Mouse (Mus musculus): ENCODE measurements around the gene Neu3. TPM values are rescaled to one million over a fixed set of nuclear protein-coding genes. Genes with fewer than 3 reads are reported as not detected.

Neu3 gene
- polyA plus RNA-seq (2014; fragmentation: Illumina TruSeq; extraction: RNeasy Lipid Tissue Mini Kit (QIAGEN cat#74804); ENCODE audit: low read depth, low replicate concordance): 1.3 TPM

DNA sequence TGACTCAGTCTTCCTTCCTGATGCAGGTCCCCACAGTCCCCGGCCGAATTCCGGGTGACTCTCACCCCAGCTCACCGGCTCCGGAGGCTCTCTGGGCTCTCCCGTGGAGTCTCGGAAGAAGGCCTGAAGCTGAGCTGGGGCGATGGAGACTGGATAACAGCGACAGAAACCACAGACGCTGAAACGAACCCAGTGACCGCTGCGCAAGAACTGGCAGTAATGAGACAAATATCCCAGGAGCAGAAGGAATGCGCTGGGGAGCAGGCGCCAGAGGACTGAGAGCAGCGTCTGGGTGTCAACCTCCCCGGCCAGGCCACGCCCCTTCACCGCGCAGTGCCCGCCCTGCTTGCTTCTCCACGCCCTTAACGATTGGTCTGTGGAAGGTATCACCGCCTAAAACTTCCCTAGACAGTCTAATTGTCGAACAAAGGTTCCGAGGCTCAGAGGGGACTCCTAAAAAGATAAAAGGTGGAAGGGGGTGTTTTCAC lies at the start of gene Neu3:
Neu3 (minus strand) TSS at position 335 of the 488 bp plus-strand sequence.

DNA sequence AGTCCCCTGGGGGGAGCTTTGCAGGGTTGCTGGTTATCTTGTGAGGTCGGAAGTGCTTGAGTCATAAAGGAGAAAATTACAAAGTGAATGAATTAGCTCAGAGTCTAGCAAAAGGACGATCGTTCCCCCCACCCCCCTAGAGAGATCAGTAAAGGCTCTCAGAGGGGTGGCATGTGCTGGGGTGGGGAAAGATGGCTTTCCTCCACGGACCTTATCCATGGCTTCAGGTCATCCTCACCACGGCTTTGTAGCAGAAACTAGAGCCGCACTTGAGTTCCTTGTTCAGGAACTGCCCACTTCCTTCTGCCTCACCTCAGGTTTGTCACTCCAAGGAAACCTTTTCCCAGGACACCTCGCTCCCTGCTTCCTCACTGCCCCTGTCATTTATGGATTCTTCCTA lies 35.1 kb upstream of the Neu3 start, which contains the start of gene Spcs2:
Spcs2 (minus strand) TSS at position 101 of the 400 bp plus-strand sequence.

DNA sequence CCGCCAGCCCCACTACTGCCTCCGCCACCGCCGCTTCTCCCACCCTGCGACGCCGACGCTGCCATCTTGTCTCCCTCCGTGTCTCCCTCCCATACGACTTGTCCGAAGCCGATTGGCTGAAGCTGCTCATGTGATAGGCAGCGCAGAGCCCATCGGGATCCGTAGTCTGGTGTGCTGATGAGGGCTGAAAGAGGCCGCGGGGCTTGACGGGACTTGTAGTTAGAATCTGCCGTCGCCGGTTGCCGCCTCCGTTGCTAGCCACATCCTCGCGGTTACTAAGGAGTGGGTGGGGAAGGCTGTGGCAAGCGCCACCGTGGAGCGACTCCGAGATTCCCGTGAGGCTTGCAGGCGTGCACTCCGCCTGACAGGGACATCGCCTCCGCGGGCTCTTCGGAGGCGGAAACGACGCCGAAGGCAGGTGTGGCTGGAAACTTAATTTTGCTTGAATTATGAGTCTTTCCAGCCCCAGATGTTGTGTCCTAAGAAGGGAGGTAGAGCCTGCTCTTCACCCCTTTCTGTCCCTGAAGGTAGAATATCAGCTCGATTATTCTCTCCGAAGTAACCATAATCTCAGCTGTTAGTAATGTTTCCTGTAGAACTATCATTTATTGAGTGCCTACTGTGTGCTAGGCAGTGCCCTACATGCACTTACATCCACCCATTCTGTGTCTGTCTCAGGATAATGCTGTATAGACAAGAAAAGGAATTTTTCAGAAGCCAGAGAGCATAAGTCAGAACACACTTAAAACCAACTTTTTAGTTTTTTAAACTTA lies 30.8 kb upstream of the Neu3 start, which contains the start of gene Xrra1:
Xrra1 (plus strand) TSS at position 304 of the 773 bp plus-strand sequence.

DNA sequence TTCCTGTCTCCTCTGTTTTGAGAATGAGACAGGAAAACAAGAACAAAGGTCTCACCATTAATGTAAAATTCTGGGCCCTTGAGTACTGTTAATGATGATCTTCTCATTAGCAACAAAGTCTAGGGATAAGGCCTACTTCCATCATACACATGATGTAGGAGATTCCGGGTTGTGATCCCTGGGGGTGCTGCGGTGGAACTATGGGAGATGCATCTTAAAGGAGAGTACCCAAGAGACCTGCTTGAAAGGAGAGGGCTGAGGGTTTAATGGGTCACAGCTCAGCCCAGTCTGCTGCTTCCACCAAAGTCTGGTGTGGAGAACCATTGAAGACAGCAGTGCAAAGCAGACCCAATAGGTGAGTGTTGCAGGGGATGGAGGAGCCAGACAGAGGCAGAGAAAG lies 65.0 kb downstream of the Neu3 start, which contains the start of gene Olfr521:
Olfr521 (plus strand) TSS at position 301 of the 400 bp plus-strand sequence.

Other genes starting within 250 kb of the Neu3 start
- gene Tpbgl, start 201.3 kb downstream of the Neu3 start, polyA plus RNA-seq (2014; fragmentation: Illumina TruSeq; extraction: RNeasy Lipid Tissue Mini Kit (QIAGEN cat#74804); ENCODE audit: low read depth, low replicate concordance): 4.2 TPM
- gene Slco2b1, start 117.1 kb downstream of the Neu3 start, polyA plus RNA-seq (2014; fragmentation: Illumina TruSeq; extraction: RNeasy Lipid Tissue Mini Kit (QIAGEN cat#74804); ENCODE audit: low read depth, low replicate concordance): 54.1 TPM
- gene Olfr520, start 98.1 kb downstream of the Neu3 start, polyA plus RNA-seq (2014; fragmentation: Illumina TruSeq; extraction: RNeasy Lipid Tissue Mini Kit (QIAGEN cat#74804); ENCODE audit: low read depth, low replicate concordance): not detected
- not detected for gene Olfr521, start 64.9 kb downstream of the Neu3 start, polyA plus RNA-seq (2014; fragmentation: Illumina TruSeq; extraction: RNeasy Lipid Tissue Mini Kit (QIAGEN cat#74804); ENCODE audit: low read depth, low replicate concordance)
- not detected for gene Xrra1, start 30.7 kb upstream of the Neu3 start, polyA plus RNA-seq (2014; fragmentation: Illumina TruSeq; extraction: RNeasy Lipid Tissue Mini Kit (QIAGEN cat#74804); ENCODE audit: low read depth, low replicate concordance)
- gene Spcs2, start 35.0 kb upstream of the Neu3 start, polyA plus RNA-seq (2014; fragmentation: Illumina TruSeq; extraction: RNeasy Lipid Tissue Mini Kit (QIAGEN cat#74804); ENCODE audit: low read depth, low replicate concordance): 169 TPM
- 11.3 TPM for gene Rnf169, start 152.0 kb upstream of the Neu3 start, polyA plus RNA-seq (2014; fragmentation: Illumina TruSeq; extraction: RNeasy Lipid Tissue Mini Kit (QIAGEN cat#74804); ENCODE audit: low read depth, low replicate concordance)
- not detected for gene Chrdl2, start 177.8 kb upstream of the Neu3 start, polyA plus RNA-seq (2014; fragmentation: Illumina TruSeq; extraction: RNeasy Lipid Tissue Mini Kit (QIAGEN cat#74804); ENCODE audit: low read depth, low replicate concordance)